Mouse (Mus musculus) gastrocnemius, postnatal 36 days (tissue): Measurements from ENCODE around the gene AW011738. TPM values are rescaled to one million over a fixed set of nuclear protein-coding genes. Genes with fewer than 3 reads are reported as not detected.

Source experiments
- DNase-seq, 2 experiments: peaks; one replicate each; pipeline ENCODE4 v3.0.0; 2022
- intact Hi-C: fragments of 180-260 bp; cut with DNase I; formaldehyde crosslinking; loops from one replicate; pipeline ENCODE4 v1.15.1; 2025
- long read RNA-seq, 2 experiments: library from polyadenylated mRNA; stranded (forward); transcript quantifications; one replicate each; pipeline ENCODE4 v2.0.0; 2021
- total RNA-seq, 2 experiments: library from RNA; stranded (reverse); gene quantifications; 2 replicates each; pipeline ENCODE4 v1.2.3; 2021

Gene AW011738
- total RNA-seq, result 1 to 10 TPM; 2.8 to 4.4 TPM
- long read RNA-seq, experiment 1, partial matches to known transcripts, result 0 of 1 reads
- long read RNA-seq, experiment 1, other reads (novel, unspliced or antisense), result 0 of 1 reads
- long read RNA-seq, experiment 2, result 0 reads

- peak; percentile 44 to 66 for DNase-seq
- intact Hi-C loops, result loop anchor here (2.0 kb wide), 1 partner anchor 32 kb away; the partner anchor contains the start of gene Plekhn1
Measured at GRCm38 (mm10) chr4:156203001-156203412, at the start of gene AW011738. Gene AW011738, plus strand, starts transcription at chr4:156203304.

- DNase-seq, result no peak
- intact Hi-C loops, result no loop called here
Measured at GRCm38 (mm10) chr4:156154771-156155170, 48.3 kb upstream of the AW011738 start.

- no peak for DNase-seq
- intact Hi-C loops, result loop anchor here (5.0 kb wide), 1 partner anchor 34 kb away; the partner anchor contains the start of gene Rnf223
Measured at GRCm38 (mm10) chr4:156166477-156166876, 36.6 kb upstream of the AW011738 start.

- no peak for DNase-seq
- intact Hi-C loops, result loop anchor here (5.0 kb wide), 1 partner anchor 36 kb away; the partner anchor contains the start of gene Rnf223
Measured at GRCm38 (mm10) chr4:156168611-156169010, 34.5 kb upstream of the AW011738 start.

DNA sequence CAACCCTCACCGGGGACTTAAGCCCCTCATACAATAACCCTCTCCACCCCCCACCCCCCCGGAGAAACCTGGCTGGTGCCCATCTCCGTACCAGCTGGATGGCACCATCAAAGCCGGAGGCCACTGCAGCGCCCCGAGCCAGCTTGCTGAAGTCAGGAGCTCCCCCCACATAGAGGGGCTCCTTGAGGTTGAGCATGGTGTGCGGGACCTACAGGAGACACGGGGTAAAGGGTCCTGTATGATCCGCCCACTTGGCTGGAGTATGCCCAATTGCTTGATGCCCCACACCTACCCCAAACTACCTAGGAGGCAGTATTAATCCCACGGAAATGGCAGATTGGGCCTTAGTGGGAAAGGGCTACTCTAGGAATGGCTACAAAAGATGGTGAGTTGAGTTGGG is 34.0 kb upstream of the AW011738 start:
- intact Hi-C loops, result loop anchor here (5.0 kb wide), 1 partner anchor 37 kb away; the partner anchor contains the start of gene Rnf223
- no peak for DNase-seq

DNA sequence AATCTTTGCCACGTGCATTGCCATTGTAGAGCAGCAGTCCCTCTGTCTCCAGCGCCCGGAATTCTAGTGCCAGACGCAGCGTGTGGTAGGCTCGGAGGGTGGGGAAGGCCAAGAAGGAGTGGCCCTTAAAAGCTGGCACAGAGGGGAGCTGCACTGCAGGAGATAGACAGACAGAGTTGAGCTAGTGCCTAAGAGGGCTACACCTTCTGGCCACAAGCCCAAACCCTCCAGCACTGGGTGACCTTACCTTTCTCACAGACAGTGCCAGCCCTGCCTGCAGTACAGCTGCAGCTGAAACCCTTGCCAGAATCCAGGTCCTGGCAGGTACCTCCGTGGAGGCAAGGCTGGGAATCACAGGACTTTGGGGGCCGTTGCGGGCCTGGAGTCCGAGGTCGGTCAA is 31.3 kb upstream of the AW011738 start:
- intact Hi-C loops, result no loop called here
- DNase-seq, result no peak

- intact Hi-C loops, result no loop called here
- DNase-seq, result no peak
Measured at GRCm38 (mm10) chr4:156177630-156178029, 25.5 kb upstream of the AW011738 start.

DNA sequence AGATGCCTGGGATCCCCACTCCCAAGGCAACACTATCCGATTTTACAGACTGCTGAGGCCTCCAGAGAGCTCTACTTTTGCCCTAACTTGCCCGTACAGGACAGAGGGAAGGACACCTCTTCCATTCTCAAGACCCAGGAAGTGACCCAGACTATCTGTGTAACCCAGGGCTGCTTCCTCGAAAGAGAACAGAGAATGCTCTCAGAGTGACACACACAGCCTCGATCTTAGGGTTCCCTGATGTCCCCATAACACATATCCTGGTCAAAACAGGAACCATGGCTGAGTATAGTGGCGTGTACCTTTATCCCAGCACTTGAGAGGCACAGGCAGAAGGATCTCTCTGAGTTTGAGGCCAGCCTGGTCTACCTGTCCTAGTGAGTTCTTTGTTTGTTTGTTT is 19.4 kb upstream of the AW011738 start:
- intact Hi-C loops, result no loop called here
- no peak for DNase-seq

DNA sequence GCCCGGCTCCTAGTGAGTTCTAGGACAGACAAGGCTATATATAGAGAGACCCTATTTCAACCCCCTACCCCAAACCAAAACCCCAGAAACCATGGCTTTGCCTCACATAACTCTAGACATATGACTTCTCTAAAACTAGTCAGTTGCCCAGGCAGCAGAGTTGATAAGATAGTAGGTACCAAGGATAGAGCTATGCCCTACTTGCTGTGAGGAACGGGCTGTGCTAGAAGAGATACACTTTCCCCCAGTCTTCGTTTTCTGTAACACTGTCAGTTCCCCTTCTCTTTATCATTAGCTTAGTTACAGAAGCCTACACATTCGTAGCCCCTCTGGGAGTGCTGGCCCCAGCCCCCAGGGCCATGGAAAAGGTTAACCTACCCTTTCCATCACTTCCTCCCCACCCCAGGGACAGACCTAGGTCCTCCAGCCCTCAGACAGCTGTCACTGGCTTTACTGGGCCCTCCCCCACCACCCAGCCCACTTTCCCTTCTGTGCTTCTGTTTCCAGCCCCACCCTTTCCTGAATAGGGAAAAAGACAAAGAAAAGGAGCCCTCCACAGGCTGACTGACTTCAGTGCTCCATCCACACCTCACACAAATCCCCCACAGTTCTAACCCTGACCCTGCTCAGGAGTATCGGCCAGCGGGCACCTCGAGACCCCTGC is 18.7 kb upstream of the AW011738 start:
- DNase-seq, result no peak
- intact Hi-C loops, result no loop called here

- no peak for DNase-seq
- intact Hi-C loops, result no loop called here
Measured at GRCm38 (mm10) chr4:156185456-156185949, 17.6 kb upstream of the AW011738 start.

- intact Hi-C loops, result no loop called here
Measured at GRCm38 (mm10) chr4:156185950-156186850, 16.9 kb upstream of the AW011738 start.

DNA sequence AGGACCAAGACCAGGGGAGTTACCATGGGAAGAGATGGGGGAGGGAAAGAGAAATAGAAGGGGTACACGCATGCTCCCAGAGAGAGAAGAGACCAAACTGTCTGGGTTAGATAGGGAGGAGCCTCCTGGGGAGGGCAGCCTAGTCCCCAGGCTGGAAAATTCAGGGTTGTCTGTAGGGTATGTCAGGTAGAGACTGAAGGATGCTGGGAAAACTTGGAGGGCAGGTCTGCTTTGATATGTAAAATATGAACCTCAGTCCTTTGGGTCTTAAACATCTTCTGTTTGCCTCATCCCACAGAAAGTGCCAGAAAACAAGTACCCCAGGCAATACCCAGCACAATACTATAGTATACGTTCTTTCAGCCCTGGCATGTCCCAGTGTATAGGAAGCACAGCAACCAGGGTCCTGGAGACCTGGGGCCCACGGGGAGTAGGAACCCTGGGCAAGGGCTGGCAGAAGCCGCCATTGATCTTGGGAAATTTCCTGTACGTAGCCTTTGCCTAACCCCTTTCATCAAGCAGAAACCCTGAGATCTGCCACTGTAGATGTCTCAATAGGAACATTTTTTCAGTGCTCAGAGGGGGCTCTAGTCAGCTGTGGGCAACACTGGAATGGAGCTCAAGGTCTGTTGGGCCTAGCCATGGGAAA is 14.8 kb upstream of the AW011738 start:
- no peak for DNase-seq
- intact Hi-C loops, result no loop called here

More at GRCm38 (mm10) chr4:156185950-156186850, 16.9 kb upstream of the AW011738 start:
- no peak for DNase-seq

GRCm38 (mm10) chr4:156188811-156189323 is 14.2 kb upstream of the AW011738 start:
- intact Hi-C loops, result no loop called here
- no peak for DNase-seq

DNA sequence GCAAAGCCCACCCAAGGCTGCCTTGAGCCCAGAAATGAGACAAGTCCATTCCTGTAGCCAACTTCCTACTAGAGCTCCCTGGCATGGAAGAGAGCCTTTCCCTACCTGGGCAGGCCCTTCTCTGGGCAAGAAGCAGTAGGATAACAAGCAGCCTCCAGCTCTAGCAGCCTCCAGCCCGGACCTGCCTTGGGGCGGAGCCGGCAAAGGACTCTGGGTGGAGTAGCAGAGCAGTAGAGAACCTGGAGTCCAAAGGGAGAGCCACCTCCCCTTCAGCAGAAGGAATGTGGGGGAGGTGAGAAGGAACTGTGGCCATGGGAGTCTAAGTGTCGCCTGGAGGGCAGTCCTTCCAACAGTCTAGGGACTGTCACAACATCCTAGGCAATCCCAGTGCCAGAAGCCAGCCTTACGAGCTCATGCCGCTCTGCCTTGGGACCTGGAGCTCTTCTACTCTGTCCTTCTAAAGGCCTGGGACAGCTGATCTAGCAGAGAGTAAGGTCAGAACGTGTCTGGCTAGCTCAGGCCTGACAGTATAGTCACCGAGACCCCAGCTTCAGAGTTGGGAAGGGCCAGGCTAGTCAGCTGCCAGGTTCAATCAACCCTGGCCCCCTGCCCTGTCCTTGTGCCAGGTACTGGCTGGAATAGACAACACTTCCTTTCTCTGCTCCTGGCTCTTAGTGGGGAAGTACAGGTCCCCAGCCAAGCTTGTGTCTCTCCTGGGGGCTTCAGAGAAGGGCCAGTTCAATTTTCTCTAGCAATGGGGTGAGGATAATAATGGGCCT is 10.5 kb upstream of the AW011738 start:
- no peak for DNase-seq
- intact Hi-C loops, result loop anchor here (5.0 kb wide), 1 partner anchor 80 kb away; no protein-coding TSS in a partner anchor

GRCm38 (mm10) chr4:156193200-156193590 is 9.9 kb upstream of the AW011738 start:
- no peak for DNase-seq
- intact Hi-C loops, result loop anchor here (5.0 kb wide), 1 partner anchor 81 kb away; no protein-coding TSS in a partner anchor

GRCm38 (mm10) chr4:156193906-156194305 is 9.2 kb upstream of the AW011738 start:
- intact Hi-C loops, result loop anchor here (5.0 kb wide), 1 partner anchor 82 kb away; no protein-coding TSS in a partner anchor
- DNase-seq, result no peak

DNA sequence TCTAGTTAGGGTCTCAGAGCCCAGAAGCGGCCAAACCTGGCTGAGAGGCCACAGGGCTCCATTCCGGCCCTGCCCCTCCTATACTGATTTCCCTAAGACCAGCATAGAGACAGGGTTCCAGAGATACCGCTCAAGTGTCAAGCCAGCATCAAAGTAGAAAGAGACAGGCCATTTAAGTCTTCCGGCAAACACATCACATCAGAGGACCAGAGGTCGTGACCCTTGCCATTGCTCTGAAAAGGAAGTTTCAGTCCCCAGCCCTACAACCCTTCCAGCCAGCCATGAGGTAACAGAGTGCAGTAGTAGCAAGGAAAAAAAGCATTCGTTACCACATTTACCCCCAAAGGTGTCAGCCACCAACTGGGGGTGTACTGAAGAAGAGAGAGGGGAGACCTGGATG is 8.8 kb upstream of the AW011738 start:
- intact Hi-C loops, result loop anchor here (5.0 kb wide), 1 partner anchor 82 kb away; no protein-coding TSS in a partner anchor

DNA sequence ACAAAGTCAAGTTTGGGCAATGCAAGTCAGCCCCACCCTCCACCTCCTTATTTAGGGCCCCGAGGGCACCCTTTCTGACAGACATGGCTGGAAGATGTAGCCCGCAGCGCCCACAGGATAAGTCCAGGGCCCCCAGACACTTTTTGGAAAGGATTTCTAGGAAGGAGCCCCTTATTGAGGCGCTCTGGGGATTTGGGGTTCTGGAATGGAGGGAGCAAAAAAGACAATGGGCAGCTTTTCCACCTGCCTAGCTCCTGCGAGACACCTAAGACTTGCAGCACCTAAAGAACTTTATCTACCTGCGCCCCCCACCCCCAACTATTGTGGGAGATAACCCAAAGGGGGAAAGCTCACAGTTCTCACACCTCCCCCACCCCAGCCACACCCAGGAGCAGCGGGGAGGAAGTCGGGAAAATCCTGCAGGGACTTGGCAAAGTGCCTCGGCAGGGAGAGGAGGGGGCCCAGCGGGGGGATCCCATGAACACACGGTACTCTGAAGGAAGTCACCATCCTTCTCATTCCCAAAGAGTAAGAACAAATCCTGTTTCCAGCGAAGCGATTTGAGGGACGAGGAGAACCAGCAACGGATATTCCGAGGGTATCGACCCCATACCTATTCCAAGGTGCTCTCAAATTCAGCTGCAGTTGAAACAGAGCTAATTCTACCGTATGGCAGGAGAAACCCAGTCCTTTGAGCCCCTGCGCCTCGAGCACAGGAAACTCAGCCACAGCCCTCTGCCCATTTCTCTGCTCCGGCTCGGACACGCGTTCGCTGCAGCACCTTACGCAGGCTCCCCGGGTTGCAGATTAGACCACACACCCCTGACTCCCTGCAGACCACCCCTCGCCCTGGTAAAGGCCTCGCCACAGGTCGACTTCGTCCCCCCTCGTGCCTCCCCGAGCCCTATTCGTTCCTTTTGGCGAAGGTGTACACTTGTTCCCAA is 6.9 kb upstream of the AW011738 start:
- intact Hi-C loops, result no loop called here
- peak in 1 of 2 experiments; percentile 45 for DNase-seq

More for the DNA sequence above, 8.8 kb upstream of the AW011738 start:
- DNase-seq, result no peak
